Mouse (Mus musculus): ENCODE data around the gene Best1. TPM values are rescaled to one million over a fixed set of nuclear protein-coding genes. Genes with fewer than 3 reads are reported as not detected.

The Best1 gene
- polyA plus RNA-seq, 1 experiment = 0.09 TPM

DNA sequence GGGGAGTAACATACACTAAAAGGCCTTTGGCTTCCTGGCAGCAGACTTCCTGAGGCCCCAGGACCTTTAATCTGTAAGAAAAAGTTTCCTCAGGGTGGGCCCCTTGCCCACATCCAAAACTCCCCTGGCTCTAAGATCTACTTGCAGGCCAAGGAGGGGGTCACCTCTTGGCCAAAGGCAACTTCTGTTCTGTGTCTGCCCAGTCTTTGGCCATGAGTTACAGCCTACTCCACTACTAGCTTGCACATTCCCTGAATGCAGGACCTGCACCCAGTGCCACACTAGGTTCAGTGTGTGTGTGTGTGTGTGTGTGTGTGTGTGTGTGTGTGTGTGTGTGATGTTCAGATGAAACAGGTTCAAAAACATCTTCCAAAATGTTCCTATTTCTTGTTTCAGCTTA is 13.8 kb downstream of the Best1 start:
- Histone ChIP-seq H3ac (ENCODE audit: control insufficient read depth, insufficient read length, low read depth) (no peak overlapping the region), H3K27me3 (ENCODE audit: control insufficient read depth, insufficient read depth, insufficient read length) (no peaks in the 10 kb centered on the region), H3K4me3 (ENCODE audit: insufficient read depth, poor library complexity, severe bottlenecking) (no peak overlapping the region), H3K79me2 (ENCODE audit: control insufficient read depth, insufficient read depth) (peaks cover 30% of the 10 kb centered on the region), H3K79me3 (ENCODE audit: low read depth) (peaks cover 25% of the 10 kb centered on the region), H3K36me3 (ENCODE audit: control insufficient read depth, insufficient read depth) (peaks cover 32% of the 10 kb centered on the region)
- no peak for TF ChIP-seq FOSL1 (IDR thresholded peaks at IDR 0.05; ENCODE audit: insufficient read depth, low read length, poor library complexity, severe bottlenecking)
- no peak for TF ChIP-seq CTCF (IDR thresholded peaks at IDR 0.05; ENCODE audit: control insufficient read depth, insufficient read depth, insufficient read length)
- TF ChIP-seq USF1 (IDR thresholded peaks at IDR 0.05; ENCODE audit: low read depth) = no peak
- no peak for TF ChIP-seq CEBPB (IDR thresholded peaks at IDR 0.05; ENCODE audit: low read depth)
- TF ChIP-seq MYOD1 (IDR thresholded peaks at IDR 0.05; ENCODE audit: control insufficient read depth, insufficient read length, low read depth) = no peak
- no peak for TF ChIP-seq MAX (IDR thresholded peaks at IDR 0.05)
- TF ChIP-seq MYOG (IDR thresholded peaks at IDR 0.05; ENCODE audit: control insufficient read depth, extremely low read depth, insufficient read length) = no peak

DNA sequence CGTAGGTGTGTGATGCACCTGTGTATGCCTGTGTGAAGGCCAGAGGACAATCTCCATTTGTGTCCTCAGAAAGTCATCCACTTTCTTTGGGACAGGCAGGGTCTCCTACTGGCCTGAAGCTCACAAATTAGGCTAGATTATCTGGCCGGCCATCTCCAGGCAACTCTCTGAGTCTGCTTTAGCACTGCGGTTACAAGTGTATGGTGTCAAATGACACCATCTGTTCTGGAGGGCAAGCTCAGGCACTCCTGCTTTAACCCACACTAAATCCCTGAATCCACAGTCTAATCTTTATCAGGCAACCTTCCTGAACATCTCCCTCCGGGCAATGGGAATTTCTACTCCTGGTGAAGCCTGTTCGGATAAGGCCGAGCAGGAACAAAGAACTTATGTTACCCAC is 14.2 kb downstream of the Best1 start:
- Histone ChIP-seq H3K27me3 (ENCODE audit: control insufficient read depth, insufficient read depth, insufficient read length) (no peaks in the 10 kb centered on the region), H3K4me3 (ENCODE audit: insufficient read depth, poor library complexity, severe bottlenecking) (no peak overlapping the region), H3ac (ENCODE audit: control insufficient read depth, insufficient read length, low read depth) (no peak overlapping the region), H3K36me3 (ENCODE audit: control insufficient read depth, insufficient read depth) (peaks cover 32% of the 10 kb centered on the region), H3K79me3 (ENCODE audit: low read depth) (peaks cover 25% of the 10 kb centered on the region), H3K79me2 (ENCODE audit: control insufficient read depth, insufficient read depth) (peaks cover 34% of the 10 kb centered on the region)
- no peak for TF ChIP-seq CTCF (IDR thresholded peaks at IDR 0.05; ENCODE audit: control insufficient read depth, insufficient read depth, insufficient read length)
- no peak for TF ChIP-seq MYOG (IDR thresholded peaks at IDR 0.05; ENCODE audit: control insufficient read depth, extremely low read depth, insufficient read length)
- TF ChIP-seq CEBPB (IDR thresholded peaks at IDR 0.05; ENCODE audit: low read depth) = no peak
- no peak for TF ChIP-seq MAX (IDR thresholded peaks at IDR 0.05)
- TF ChIP-seq FOSL1 (IDR thresholded peaks at IDR 0.05; ENCODE audit: insufficient read depth, low read length, poor library complexity, severe bottlenecking) = no peak
- TF ChIP-seq MYOD1 (IDR thresholded peaks at IDR 0.05; ENCODE audit: control insufficient read depth, insufficient read length, low read depth) = peak; percentile 70
- TF ChIP-seq USF1 (IDR thresholded peaks at IDR 0.05; ENCODE audit: low read depth) = no peak

DNA sequence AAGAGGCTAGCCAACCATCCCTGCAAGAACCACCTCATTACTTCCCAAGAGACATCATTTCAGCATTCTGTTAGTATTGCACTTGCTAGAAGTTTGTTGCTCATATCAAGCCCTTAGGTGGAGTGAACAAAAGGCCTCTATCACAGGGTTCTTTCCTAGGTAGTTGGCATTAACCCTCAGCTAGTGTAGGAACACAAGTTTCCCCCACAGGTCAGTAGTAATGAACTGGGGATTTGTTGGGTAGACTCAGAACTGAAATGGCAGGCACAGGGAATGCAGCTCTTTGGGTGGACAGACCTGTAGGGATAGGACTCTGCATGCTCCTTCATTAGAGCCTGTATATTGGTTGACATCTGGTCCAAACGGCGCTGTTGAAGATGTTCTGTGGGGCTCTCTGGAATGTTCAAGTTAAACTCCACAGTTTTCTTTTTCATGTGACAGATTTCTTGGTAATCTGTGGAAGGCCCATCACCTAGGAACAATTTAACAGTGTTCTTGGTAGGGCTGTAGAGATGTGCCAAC is 15.5 kb downstream of the Best1 start:
- Histone ChIP-seq H3K79me2 (ENCODE audit: control insufficient read depth, insufficient read depth) (peaks cover 42% of the 10 kb centered on the region), H3K79me3 (ENCODE audit: low read depth) (peaks cover 27% of the 10 kb centered on the region), H3ac (ENCODE audit: control insufficient read depth, insufficient read length, low read depth) (no peak overlapping the region), H3K27me3 (ENCODE audit: control insufficient read depth, insufficient read depth, insufficient read length) (no peaks in the 10 kb centered on the region), H3K36me3 (ENCODE audit: control insufficient read depth, insufficient read depth) (peaks cover 32% of the 10 kb centered on the region), H3K4me3 (ENCODE audit: insufficient read depth, poor library complexity, severe bottlenecking) (no peak overlapping the region)
- TF ChIP-seq MYOD1 (IDR thresholded peaks at IDR 0.05; ENCODE audit: control insufficient read depth, insufficient read length, low read depth) (no peak), CEBPB (IDR thresholded peaks at IDR 0.05; ENCODE audit: low read depth) (no peak), CTCF (IDR thresholded peaks at IDR 0.05; ENCODE audit: control insufficient read depth, insufficient read depth, insufficient read length) (no peak), MYOG (IDR thresholded peaks at IDR 0.05; ENCODE audit: control insufficient read depth, extremely low read depth, insufficient read length) (no peak), MAX (IDR thresholded peaks at IDR 0.05) (no peak), FOSL1 (IDR thresholded peaks at IDR 0.05; ENCODE audit: insufficient read depth, low read length, poor library complexity, severe bottlenecking) (no peak), USF1 (IDR thresholded peaks at IDR 0.05; ENCODE audit: low read depth) (no peak)

DNA sequence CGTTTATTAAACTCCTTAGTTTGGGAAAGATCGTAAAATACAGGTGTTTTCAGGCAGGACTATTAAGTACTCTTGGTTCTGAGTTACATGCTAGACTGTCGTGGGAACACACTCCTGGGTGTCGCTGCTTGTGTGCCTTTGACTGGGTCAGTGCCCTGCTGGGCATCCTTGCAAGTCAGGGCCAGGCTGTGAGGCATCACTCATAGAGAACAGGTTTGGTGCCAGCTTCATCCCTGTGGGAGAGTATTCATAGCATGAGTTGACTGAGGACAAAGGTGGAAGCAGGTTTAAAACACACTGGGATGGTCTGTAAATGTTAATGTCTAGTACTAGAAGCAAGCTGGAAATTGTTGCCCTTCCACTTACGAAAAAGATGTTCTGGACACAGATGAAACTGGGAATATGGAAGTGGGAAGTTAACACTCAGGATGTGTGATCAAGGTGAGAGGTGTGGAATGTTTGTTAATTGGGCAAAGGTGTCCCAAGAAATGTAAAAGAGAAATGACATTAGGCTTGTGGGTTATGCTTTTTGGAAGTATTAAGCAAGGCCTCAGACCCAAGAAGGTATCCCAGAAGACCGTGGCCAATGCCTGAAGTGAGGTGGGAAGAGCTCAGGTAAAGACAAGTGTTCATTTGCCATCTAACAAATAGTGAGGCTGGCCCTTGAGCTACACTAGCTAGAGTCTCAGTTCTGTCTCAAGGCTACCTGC is 16.1 kb downstream of the Best1 start:
- peaks cover 32% of the 10 kb centered on the region for H3K36me3 ChIP-seq (ENCODE audit: control insufficient read depth, insufficient read depth)
- no peaks in the 10 kb centered on the region for H3K27me3 ChIP-seq (ENCODE audit: control insufficient read depth, insufficient read depth, insufficient read length)
- no peak overlapping the region for H3ac ChIP-seq (ENCODE audit: control insufficient read depth, insufficient read length, low read depth)
- TF ChIP-seq FOSL1 (IDR thresholded peaks at IDR 0.05; ENCODE audit: insufficient read depth, low read length, poor library complexity, severe bottlenecking) (no peak), CEBPB (IDR thresholded peaks at IDR 0.05; ENCODE audit: low read depth) (no peak), MYOD1 (IDR thresholded peaks at IDR 0.05; ENCODE audit: control insufficient read depth, insufficient read length, low read depth) (no peak)
- peaks cover 42% of the 10 kb centered on the region for H3K79me2 ChIP-seq (ENCODE audit: control insufficient read depth, insufficient read depth)
- H3K4me3 ChIP-seq (ENCODE audit: insufficient read depth, poor library complexity, severe bottlenecking) = no peak overlapping the region
- H3K79me3 ChIP-seq (ENCODE audit: low read depth) = peaks cover 27% of the 10 kb centered on the region

GRCm38 (mm10) chr19:9984111-9985055 is 17.1 kb downstream of the Best1 start:
- Histone ChIP-seq H3K79me2 (ENCODE audit: control insufficient read depth, insufficient read depth) (peaks cover 42% of the 10 kb centered on the region), H3K36me3 (ENCODE audit: control insufficient read depth, insufficient read depth) (peaks cover 32% of the 10 kb centered on the region), H3ac (ENCODE audit: control insufficient read depth, insufficient read length, low read depth) (peak overlapping the region; percentile 50), H3K79me3 (ENCODE audit: low read depth) (peaks cover 27% of the 10 kb centered on the region), H3K27me3 (ENCODE audit: control insufficient read depth, insufficient read depth, insufficient read length) (no peaks in the 10 kb centered on the region), H3K4me3 (ENCODE audit: insufficient read depth, poor library complexity, severe bottlenecking) (peak overlapping the region; percentile 100)
- TF ChIP-seq FOSL1 (IDR thresholded peaks at IDR 0.05; ENCODE audit: insufficient read depth, low read length, poor library complexity, severe bottlenecking) (no peak), MAX (IDR thresholded peaks at IDR 0.05) (no peak), MYOG (IDR thresholded peaks at IDR 0.05; ENCODE audit: control insufficient read depth, extremely low read depth, insufficient read length) (no peak), CEBPB (IDR thresholded peaks at IDR 0.05; ENCODE audit: low read depth) (peak; percentile 43), USF1 (IDR thresholded peaks at IDR 0.05; ENCODE audit: low read depth) (peak; percentile 77), MYOD1 (IDR thresholded peaks at IDR 0.05; ENCODE audit: control insufficient read depth, insufficient read length, low read depth) (no peak), CTCF (IDR thresholded peaks at IDR 0.05; ENCODE audit: control insufficient read depth, insufficient read depth, insufficient read length) (no peak)

Data from C2C12 (cell line).